Mouse (Mus musculus) intestine, embryonic 15.5 days (tissue): Measurements from ENCODE around the gene Kptn. TPM values are rescaled to one million over a fixed set of nuclear protein-coding genes. Genes with fewer than 3 reads are reported as not detected.

Source experiments
- ATAC-seq: fragments of 200-750 bp; cut with Nextera tagmentation; 2 replicates; pipeline ENCODE4 v1.8.0; 2017; ENCODE audit warnings: moderate TSS enrichment, moderate library complexity
- H3K27ac ChIP-seq: fragments of 300-500 bp; sonication (generic); 2 replicates; pipeline ENCODE4 v1.5.1; 2015; ENCODE audit warnings: mild to moderate bottlenecking, inconsistent platforms
- H3K27me3 ChIP-seq: fragments of 300-500 bp; sonication (generic); replicated peaks from 2 replicates; pipeline ENCODE4 v1.6.1; 2015; ENCODE audit warnings: inconsistent platforms
- H3K36me3 ChIP-seq: fragments of 300-500 bp; sonication (generic); 2 replicates; pipeline ENCODE4 v1.6.1; 2015; ENCODE audit warnings: inconsistent platforms
- H3K4me1 ChIP-seq: fragments of 300-500 bp; sonication (generic); replicated peaks from 2 replicates; pipeline ENCODE4 v1.6.1; 2015; ENCODE audit warnings: inconsistent platforms
- H3K4me2 ChIP-seq: fragments of 300-500 bp; sonication (generic); replicated peaks from 2 replicates; pipeline ENCODE4 v1.6.1; 2015; ENCODE audit warnings: mild to moderate bottlenecking, inconsistent platforms
- H3K4me3 ChIP-seq: fragments of 300-500 bp; sonication (generic); replicated peaks from 2 replicates; pipeline ENCODE4 v1.5.1; 2015; ENCODE audit warnings: inconsistent platforms
- H3K9ac ChIP-seq: fragments of 300-500 bp; sonication (generic); 2 replicates; pipeline ENCODE4 v1.6.1; 2015; ENCODE audit warnings: inconsistent platforms
- H3K9me3 ChIP-seq: fragments of 300-500 bp; sonication (generic); 2 replicates; pipeline ENCODE4 v1.6.1; 2016; ENCODE audit warnings: inconsistent platforms
- WGBS: fragments of 180-500 bp; shearing (Covaris S2); methylation state at CpG from one replicate; pipeline ENCODE4 v1.1.7; 2015; 5-methylcytosine and 5-hydroxymethylcytosine counted together
- polyA plus RNA-seq: library from polyadenylated mRNA; unstranded; fragments of >200 nt; fragmentation: Nextera tagmentation; extraction: Ambion mirVana; gene quantifications from 2 replicates; pipeline ENCODE4 v1.2.1, GENCODE M21; 2015

The Kptn gene
- polyA plus RNA-seq, 1 experiment from 2014 or later, result 25.6 TPM

- no peaks in the 10 kb centered on the region for H3K9me3 ChIP-seq
- H3K27me3 ChIP-seq, result no peaks in the 10 kb centered on the region
- peaks cover 23% of the 10 kb centered on the region for H3K4me1 ChIP-seq
- no peak for ATAC-seq
- no peak overlapping the region for H3K9ac ChIP-seq
- H3K4me2 ChIP-seq, result no peak overlapping the region
- whole genome bisulfite sequencing, result 83% methylated on average over 5 of the region's 5 CpGs
- no peak overlapping the region for H3K27ac ChIP-seq
- H3K36me3 ChIP-seq, result peaks cover 4% of the 10 kb centered on the region; the same call in 1 of the 2 replicates
- no peak overlapping the region for H3K4me3 ChIP-seq
Observed at GRCm38 (mm10) chr7:16102686-16103226, 16.9 kb upstream of the Kptn start.

DNA sequence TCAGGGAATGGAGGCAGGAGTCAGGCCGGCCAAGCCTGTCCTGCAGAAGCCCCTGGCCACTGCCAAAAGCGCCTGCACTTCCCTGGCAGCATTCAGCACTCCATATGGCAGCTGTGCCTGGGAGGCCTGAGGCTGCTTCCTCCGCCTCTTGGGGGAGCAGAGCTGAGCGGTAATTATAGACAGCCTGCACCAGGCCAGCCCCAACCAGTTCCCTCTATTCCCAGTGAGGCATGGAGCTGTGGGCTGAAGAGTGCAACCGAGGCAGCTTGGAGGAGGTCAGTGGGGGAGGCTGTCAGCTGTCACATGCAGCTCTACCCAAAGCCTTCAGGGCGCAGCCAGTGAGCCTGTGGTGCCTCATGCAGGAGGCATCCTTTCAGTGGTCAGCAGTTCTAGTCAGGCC lies 15.9 kb upstream of the Kptn start:
- H3K9ac ChIP-seq, result no peak overlapping the region
- H3K9me3 ChIP-seq, result no peaks in the 10 kb centered on the region
- 79% methylated on average over 6 of the region's 6 CpGs for WGBS
- no peak overlapping the region for H3K27ac ChIP-seq
- no peak for ATAC-seq
- no peak overlapping the region for H3K4me2 ChIP-seq
- no peak overlapping the region for H3K4me3 ChIP-seq
- peaks cover 23% of the 10 kb centered on the region for H3K4me1 ChIP-seq
- H3K27me3 ChIP-seq, result no peaks in the 10 kb centered on the region
- H3K36me3 ChIP-seq, result peaks cover 5% of the 10 kb centered on the region

DNA sequence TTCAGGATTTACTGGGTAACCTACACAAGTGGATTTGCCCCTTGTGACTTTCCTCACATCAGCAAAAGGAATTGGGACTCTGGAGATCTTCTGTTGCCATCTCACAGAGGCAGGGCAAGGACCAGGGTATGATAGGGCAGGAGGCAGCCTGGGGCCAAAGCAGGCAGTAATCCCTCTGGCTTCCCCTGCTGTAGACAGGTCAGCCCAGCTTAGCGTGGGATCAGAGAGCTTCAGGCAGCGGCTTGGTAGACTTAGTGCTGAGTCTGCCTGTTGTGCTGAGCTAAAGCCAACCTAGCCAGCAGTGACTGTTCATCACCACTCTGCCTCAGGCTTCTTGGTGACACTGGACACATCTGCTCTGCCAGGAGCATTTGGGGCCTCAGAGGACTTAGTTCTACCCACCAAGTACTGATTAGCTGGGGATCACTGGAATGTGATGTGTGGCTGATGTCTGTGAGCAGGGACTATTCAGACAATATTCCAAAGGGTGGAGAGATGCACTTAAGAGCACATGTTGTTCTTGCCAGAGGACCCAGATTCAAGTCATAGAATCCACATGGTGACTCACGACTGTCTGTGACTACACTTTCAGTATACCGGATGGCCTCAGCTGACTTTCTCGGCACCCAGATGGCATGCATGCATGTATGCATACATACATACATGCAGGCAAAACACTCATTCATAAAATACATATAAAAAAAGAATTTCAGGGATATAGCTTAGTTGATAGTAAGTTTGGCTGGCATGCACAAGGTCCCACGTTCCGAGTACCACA lies 14.9 kb upstream of the Kptn start:
- H3K9me3 ChIP-seq, result no peaks in the 10 kb centered on the region
- H3K4me2 ChIP-seq, result no peak overlapping the region
- H3K4me3 ChIP-seq, result no peak overlapping the region
- H3K9ac ChIP-seq, result no peak overlapping the region
- no peak overlapping the region for H3K27ac ChIP-seq
- ATAC-seq, result no peak
- H3K4me1 ChIP-seq, result peaks cover 18% of the 10 kb centered on the region
- 93% methylated on average over 7 of the region's 7 CpGs for WGBS
- H3K36me3 ChIP-seq, result peaks cover 8% of the 10 kb centered on the region
- H3K27me3 ChIP-seq, result no peaks in the 10 kb centered on the region

GRCm38 (mm10) chr7:16108886-16109542 lies 10.7 kb upstream of the Kptn start:
- Histone ChIP-seq H3K4me3 (no peak overlapping the region), H3K4me2 (no peak overlapping the region), H3K27ac (no peak overlapping the region), H3K4me1 (no peaks in the 10 kb centered on the region), H3K9ac (no peak overlapping the region), H3K27me3 (no peaks in the 10 kb centered on the region), H3K36me3 (peaks cover 38% of the 10 kb centered on the region), H3K9me3 (no peaks in the 10 kb centered on the region)
- WGBS, result 90% methylated on average over 9 of the region's 9 CpGs
- no peak for ATAC-seq

DNA sequence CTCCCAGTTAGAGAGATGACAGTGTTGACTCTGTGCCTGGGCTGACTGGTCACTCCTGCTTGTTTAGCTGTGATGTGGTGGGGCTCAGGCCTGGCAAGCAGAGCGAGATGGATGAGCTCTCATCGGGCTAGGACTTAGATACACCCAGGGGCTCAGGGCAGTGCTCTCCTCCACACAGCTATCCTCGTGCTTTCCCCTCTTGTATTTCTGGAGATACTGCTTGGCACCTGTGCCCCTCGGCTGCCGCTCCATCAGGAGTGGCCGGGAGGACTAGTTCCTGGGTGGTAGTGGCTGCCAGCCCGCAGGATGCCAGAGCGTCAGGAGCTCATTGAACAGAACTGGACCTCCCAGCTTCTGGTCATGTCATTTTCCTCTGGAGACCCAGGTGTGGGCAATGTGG lies 9.5 kb upstream of the Kptn start:
- Histone ChIP-seq H3K36me3 (peaks cover 42% of the 10 kb centered on the region), H3K4me3 (no peak overlapping the region), H3K4me2 (no peak overlapping the region), H3K9ac (no peak overlapping the region), H3K27ac (no peak overlapping the region), H3K9me3 (no peaks in the 10 kb centered on the region), H3K4me1 (no peaks in the 10 kb centered on the region), H3K27me3 (no peaks in the 10 kb centered on the region)
- ATAC-seq, result no peak
- 86% methylated on average over 8 of the region's 8 CpGs for WGBS

DNA sequence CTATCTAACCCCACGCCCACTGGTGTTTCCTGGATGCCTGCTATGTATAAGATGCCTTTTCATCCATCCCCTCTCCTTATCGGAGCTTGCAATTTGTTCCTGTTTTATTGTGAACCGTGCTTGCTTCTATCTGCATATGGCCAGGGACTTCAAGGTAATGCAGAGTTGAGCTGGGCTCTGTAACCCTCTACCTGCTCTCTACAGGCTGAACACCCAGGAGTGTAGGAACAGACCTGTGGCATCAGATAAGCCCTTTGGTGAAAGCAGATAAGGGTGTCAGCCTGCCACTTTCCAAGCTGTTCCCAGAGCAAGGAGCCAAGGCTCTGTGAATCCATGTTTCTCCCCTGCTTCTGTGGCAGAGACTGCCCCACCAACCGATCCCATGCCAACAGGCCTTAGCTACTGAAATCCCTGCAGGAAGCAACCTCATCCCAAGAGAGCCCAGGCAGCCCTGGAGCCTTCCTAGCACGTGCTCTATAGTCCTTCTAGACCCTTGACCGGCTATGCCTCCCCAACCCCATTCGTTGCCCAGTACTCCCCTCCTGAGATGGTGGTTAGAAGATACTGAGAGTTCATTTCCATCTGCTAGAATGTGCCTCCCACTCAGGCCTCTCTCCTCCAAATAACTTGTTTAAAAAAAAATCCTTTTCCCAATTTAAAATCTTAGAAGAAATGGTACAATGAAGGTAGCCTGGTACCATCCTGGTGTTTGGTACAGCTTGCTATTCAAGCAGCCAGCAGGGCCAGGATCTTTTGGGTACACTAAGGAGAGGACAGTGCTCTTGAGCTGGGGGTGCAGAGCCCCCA lies 8.2 kb upstream of the Kptn start:
- H3K9me3 ChIP-seq, result no peaks in the 10 kb centered on the region
- ATAC-seq, result no peak

GRCm38 (mm10) chr7:16116418-16116817 lies 3.3 kb upstream of the Kptn start:
- 91% methylated on average over 7 of the region's 7 CpGs for WGBS
- Histone ChIP-seq H3K36me3 (peaks cover 29% of the 10 kb centered on the region), H3K4me1 (peaks cover 8% of the 10 kb centered on the region), H3K4me2 (no peak overlapping the region), H3K27ac (no peak overlapping the region), H3K9ac (no peak overlapping the region), H3K27me3 (no peaks in the 10 kb centered on the region), H3K9me3 (no peaks in the 10 kb centered on the region), H3K4me3 (no peak overlapping the region)
- no peak for ATAC-seq

More for the DNA sequence above, 8.2 kb upstream of the Kptn start:
- H3K9ac ChIP-seq, result no peak overlapping the region
- H3K27me3 ChIP-seq, result no peaks in the 10 kb centered on the region
- H3K4me2 ChIP-seq, result no peak overlapping the region
- WGBS, result 95% methylated on average over 7 of the region's 7 CpGs
- H3K36me3 ChIP-seq, result peaks cover 44% of the 10 kb centered on the region
- no peak overlapping the region for H3K27ac ChIP-seq
- no peak overlapping the region for H3K4me3 ChIP-seq
- H3K4me1 ChIP-seq, result no peaks in the 10 kb centered on the region

DNA sequence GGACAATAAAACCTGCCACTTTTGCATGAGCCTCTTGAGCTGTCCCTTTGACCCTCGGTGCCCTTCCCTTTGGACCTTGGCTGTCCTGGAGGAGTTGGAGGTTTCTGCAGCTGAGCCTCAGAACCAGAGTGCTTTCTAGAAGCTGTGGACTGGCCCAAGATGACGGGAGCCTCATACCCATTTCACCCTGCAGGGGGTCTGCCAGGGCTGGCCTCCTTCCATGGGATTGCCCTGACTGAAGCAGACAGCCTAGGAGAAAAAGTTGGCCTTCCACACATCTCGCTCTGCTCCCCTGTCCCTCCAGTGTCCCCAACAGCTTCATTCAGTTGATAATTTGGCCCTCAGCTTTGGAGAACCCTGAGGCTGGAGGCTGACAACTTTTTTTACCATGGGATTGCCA lies 2.6 kb upstream of the Kptn start:
- no peak overlapping the region for H3K9ac ChIP-seq
- no peak overlapping the region for H3K27ac ChIP-seq
- 77% methylated on average over 3 of the region's 3 CpGs for WGBS
- H3K4me3 ChIP-seq, result no peak overlapping the region
- H3K27me3 ChIP-seq, result no peaks in the 10 kb centered on the region
- no peak overlapping the region for H3K4me2 ChIP-seq
- H3K4me1 ChIP-seq, result peaks cover 8% of the 10 kb centered on the region
- H3K9me3 ChIP-seq, result no peaks in the 10 kb centered on the region
- no peak for ATAC-seq
- peaks cover 25% of the 10 kb centered on the region for H3K36me3 ChIP-seq

DNA sequence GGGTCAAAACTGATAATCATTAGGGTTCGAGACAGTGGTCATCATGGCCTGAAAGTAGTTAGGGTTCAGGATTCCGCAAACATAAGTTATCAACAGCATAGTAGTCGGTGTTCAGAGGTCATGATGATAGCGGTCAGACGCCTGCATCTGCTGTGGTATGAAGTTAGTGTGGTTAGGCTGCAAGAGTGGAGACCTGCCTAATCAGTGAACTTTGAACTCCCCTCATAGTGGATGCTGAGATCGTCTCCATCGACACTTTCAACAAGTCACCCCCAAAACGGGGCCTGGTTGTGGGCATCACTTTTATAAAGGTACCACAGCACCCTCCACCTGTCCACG lies 536 bp downstream of the Kptn start:
- 25% methylated on average over 9 of the region's 9 CpGs for WGBS
- H3K36me3 ChIP-seq, result peaks cover 10% of the 10 kb centered on the region
- peak overlapping the region; percentile 73 for H3K4me3 ChIP-seq
- no peaks in the 10 kb centered on the region for H3K27me3 ChIP-seq
- H3K9ac ChIP-seq, result peak overlapping the region; percentile 68
- no peak overlapping the region for H3K27ac ChIP-seq
- peaks cover 8% of the 10 kb centered on the region for H3K4me1 ChIP-seq
- no peak; the same call in 1 of the 2 replicates for ATAC-seq
- H3K4me2 ChIP-seq, result peak overlapping the region; percentile 70
- H3K9me3 ChIP-seq, result no peaks in the 10 kb centered on the region

GRCm38 (mm10) chr7:16125829-16126228 lies 6.1 kb downstream of the Kptn start:
- ATAC-seq, result no peak
- peaks cover 14% of the 10 kb centered on the region for H3K4me1 ChIP-seq
- no peak overlapping the region for H3K9ac ChIP-seq
- no peaks in the 10 kb centered on the region for H3K27me3 ChIP-seq
- H3K36me3 ChIP-seq, result peaks cover 10% of the 10 kb centered on the region
- H3K27ac ChIP-seq, result no peak overlapping the region
- 80% methylated on average over 9 of the region's 9 CpGs for WGBS
- H3K9me3 ChIP-seq, result no peaks in the 10 kb centered on the region
- H3K4me3 ChIP-seq, result no peak overlapping the region
- no peak overlapping the region for H3K4me2 ChIP-seq

- Histone ChIP-seq H3K27me3 (no peaks in the 10 kb centered on the region), H3K4me2 (no peak overlapping the region), H3K4me3 (no peak overlapping the region), H3K9me3 (no peaks in the 10 kb centered on the region), H3K27ac (no peak overlapping the region), H3K36me3 (peaks cover 10% of the 10 kb centered on the region), H3K4me1 (peaks cover 25% of the 10 kb centered on the region), H3K9ac (no peak overlapping the region)
- 79% methylated on average over 6 of the region's 6 CpGs for WGBS
- ATAC-seq, result no peak
Observed at GRCm38 (mm10) chr7:16128344-16128743, 8.6 kb downstream of the Kptn start.

DNA sequence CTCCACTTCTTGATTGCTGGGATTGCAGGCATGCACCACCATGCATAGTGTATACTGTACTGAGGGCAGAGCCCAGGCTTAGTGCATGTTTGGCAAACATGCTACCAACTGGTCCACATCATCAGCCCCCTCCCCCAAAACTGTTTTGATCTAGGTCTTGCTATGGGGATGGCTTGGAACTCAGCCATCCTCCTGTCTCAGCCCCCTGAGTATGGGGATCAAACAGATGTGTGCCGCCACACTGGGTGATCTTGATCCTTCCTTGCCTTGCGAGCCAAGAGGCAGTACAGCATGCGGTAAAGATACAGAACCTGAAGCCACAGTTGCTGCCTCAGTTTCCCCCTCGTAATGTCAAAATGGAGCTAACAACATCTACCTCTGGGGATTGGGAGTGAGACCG lies 9.2 kb downstream of the Kptn start:
- 63% methylated on average over 5 of the region's 5 CpGs for WGBS
- Histone ChIP-seq H3K4me2 (peak overlapping the region; percentile 86), H3K36me3 (peaks cover 10% of the 10 kb centered on the region), H3K27ac (no peak overlapping the region), H3K27me3 (no peaks in the 10 kb centered on the region), H3K4me1 (peaks cover 25% of the 10 kb centered on the region), H3K9me3 (no peaks in the 10 kb centered on the region), H3K9ac (no peak overlapping the region), H3K4me3 (0 out of 2 replicates have a peak overlapping the region, but pooled peaks have one; percentile 51)
- no peak for ATAC-seq
